Mouse (Mus musculus): Measurements from ENCODE around the gene Ano8. TPM values are rescaled to one million over a fixed set of nuclear protein-coding genes. Genes with fewer than 3 reads are reported as not detected.
A peak's percentile ranks its signal among the peaks of the same experiment; 100 is the strongest.

Gene Ano8
- polyA plus RNA-seq, 1 experiment from 2014 or later, result 1.6 TPM

GRCm38 (mm10) chr8:71516786-71517185 is 31.0 kb upstream of the Ano8 start:
- no peak overlapping the region for H3K9ac ChIP-seq
- H3K4me2 ChIP-seq, result no peak overlapping the region
- no peak for ATAC-seq (ENCODE audit: borderline replicate concordance, extremely low read depth, low FRiP score, low TSS enrichment)
- whole genome bisulfite sequencing, result 3% methylated on average over 6 of the region's 6 CpGs
- no peak overlapping the region for H3K4me3 ChIP-seq
- no peak overlapping the region for H3K27ac ChIP-seq
- no peaks in the 10 kb centered on the region for H3K9me3 ChIP-seq
- H3K4me1 ChIP-seq, result peaks cover 30% of the 10 kb centered on the region
- 0 out of 2 replicates have a peak, but pooled peaks cover under 1% of the 10 kb centered on the region for H3K27me3 ChIP-seq
- no peaks in the 10 kb centered on the region for H3K36me3 ChIP-seq

- 67% methylated on average over 5 of the region's 5 CpGs for WGBS
- Histone ChIP-seq H3K4me3 (no peak overlapping the region), H3K4me1 (peaks cover 28% of the 10 kb centered on the region), H3K9ac (no peak overlapping the region), H3K36me3 (no peaks in the 10 kb centered on the region), H3K9me3 (no peaks in the 10 kb centered on the region), H3K27ac (no peak overlapping the region), H3K4me2 (no peak overlapping the region), H3K27me3 (peaks cover 11% of the 10 kb centered on the region; the same call in 1 of the 2 replicates)
- ATAC-seq (ENCODE audit: borderline replicate concordance, extremely low read depth, low FRiP score, low TSS enrichment), result no peak
Observed at GRCm38 (mm10) chr8:71515043-71515442, 29.3 kb upstream of the Ano8 start.

GRCm38 (mm10) chr8:71513018-71513754 is 27.4 kb upstream of the Ano8 start:
- Histone ChIP-seq H3K9me3 (no peaks in the 10 kb centered on the region), H3K36me3 (no peaks in the 10 kb centered on the region), H3K27me3 (peaks cover 26% of the 10 kb centered on the region), H3K4me1 (peaks cover 28% of the 10 kb centered on the region), H3K9ac (no peak overlapping the region), H3K27ac (peak overlapping the region; percentile 55), H3K4me2 (no peak overlapping the region), H3K4me3 (no peak overlapping the region)
- WGBS, result 63% methylated on average over 15 of the region's 15 CpGs
- ATAC-seq (ENCODE audit: borderline replicate concordance, extremely low read depth, low FRiP score, low TSS enrichment), result no peak

GRCm38 (mm10) chr8:71511644-71512043 is 25.9 kb upstream of the Ano8 start, which contains the start of gene Plvap:
Gene Plvap (minus strand): TSS chr8:71511752.
- 20% methylated on average over 14 of the region's 14 CpGs for WGBS
- peaks cover 42% of the 10 kb centered on the region for H3K27me3 ChIP-seq
- ATAC-seq (ENCODE audit: borderline replicate concordance, extremely low read depth, low FRiP score, low TSS enrichment), result peak; percentile 28; the same call in 1 of the 2 replicates
- H3K9ac ChIP-seq, result 0 out of 2 replicates have a peak within 1 kb of the TSS, but pooled peaks have one; percentile 10
- no peaks in the 10 kb centered on the region for H3K36me3 ChIP-seq
- no peaks in the 10 kb centered on the region for H3K9me3 ChIP-seq
- peak within 1 kb of the TSS; percentile 44 for H3K4me2 ChIP-seq
- peak within 1 kb of the TSS; percentile 55 for H3K27ac ChIP-seq
- peak within 1 kb of the TSS; percentile 35 for H3K4me3 ChIP-seq
- H3K4me1 ChIP-seq, result peaks cover 29% of the 10 kb centered on the region

- H3K9me3 ChIP-seq, result no peaks in the 10 kb centered on the region
- peak overlapping the region; percentile 35; the same call in 1 of the 2 replicates for H3K4me3 ChIP-seq
- peak overlapping the region; percentile 44 for H3K4me2 ChIP-seq
- WGBS, result 67% methylated on average over 2 of the region's 2 CpGs
- ATAC-seq (ENCODE audit: borderline replicate concordance, extremely low read depth, low FRiP score, low TSS enrichment), result no peak
- no peak overlapping the region for H3K9ac ChIP-seq
- H3K27me3 ChIP-seq, result peaks cover 48% of the 10 kb centered on the region
- H3K27ac ChIP-seq, result no peak overlapping the region
- H3K4me1 ChIP-seq, result peaks cover 30% of the 10 kb centered on the region
- H3K36me3 ChIP-seq, result no peaks in the 10 kb centered on the region
Observed at GRCm38 (mm10) chr8:71509316-71509715, 23.6 kb upstream of the Ano8 start.

GRCm38 (mm10) chr8:71507589-71508104 is 21.9 kb upstream of the Ano8 start:
- no peak overlapping the region for H3K9ac ChIP-seq
- H3K27ac ChIP-seq, result no peak overlapping the region
- peaks cover 26% of the 10 kb centered on the region for H3K4me1 ChIP-seq
- WGBS, result under 1% methylated on average over 61 of the region's 61 CpGs
- H3K27me3 ChIP-seq, result peaks cover 48% of the 10 kb centered on the region
- H3K4me3 ChIP-seq, result peak overlapping the region; percentile 39
- peak; percentile 67 for ATAC-seq (ENCODE audit: borderline replicate concordance, extremely low read depth, low FRiP score, low TSS enrichment)
- H3K9me3 ChIP-seq, result no peaks in the 10 kb centered on the region
- no peaks in the 10 kb centered on the region for H3K36me3 ChIP-seq
- peak overlapping the region; percentile 58 for H3K4me2 ChIP-seq

GRCm38 (mm10) chr8:71505979-71506378 is 20.2 kb upstream of the Ano8 start:
- 74% methylated on average over 4 of the region's 4 CpGs for WGBS
- no peaks in the 10 kb centered on the region for H3K36me3 ChIP-seq
- no peak overlapping the region for H3K4me2 ChIP-seq
- peaks cover 18% of the 10 kb centered on the region for H3K4me1 ChIP-seq
- no peaks in the 10 kb centered on the region for H3K9me3 ChIP-seq
- H3K9ac ChIP-seq, result no peak overlapping the region
- no peak overlapping the region for H3K27ac ChIP-seq
- H3K27me3 ChIP-seq, result peaks cover 40% of the 10 kb centered on the region
- no peak overlapping the region for H3K4me3 ChIP-seq
- no peak for ATAC-seq (ENCODE audit: borderline replicate concordance, extremely low read depth, low FRiP score, low TSS enrichment)

- Histone ChIP-seq H3K27me3 (peaks cover 39% of the 10 kb centered on the region), H3K4me2 (no peak overlapping the region), H3K9me3 (no peaks in the 10 kb centered on the region), H3K4me3 (no peak overlapping the region), H3K4me1 (peaks cover 18% of the 10 kb centered on the region), H3K27ac (no peak overlapping the region), H3K9ac (no peak overlapping the region), H3K36me3 (no peaks in the 10 kb centered on the region)
- WGBS, result 86% methylated on average over 4 of the region's 4 CpGs
- ATAC-seq (ENCODE audit: borderline replicate concordance, extremely low read depth, low FRiP score, low TSS enrichment), result no peak
Observed at GRCm38 (mm10) chr8:71505326-71505725, 19.6 kb upstream of the Ano8 start.

- no peak overlapping the region for H3K4me2 ChIP-seq
- 0 out of 2 replicates have a peak overlapping the region, but pooled peaks have one; percentile 2 for H3K27ac ChIP-seq
- H3K36me3 ChIP-seq, result no peaks in the 10 kb centered on the region
- H3K9ac ChIP-seq, result no peak overlapping the region
- no peak for ATAC-seq (ENCODE audit: borderline replicate concordance, extremely low read depth, low FRiP score, low TSS enrichment)
- peaks cover 23% of the 10 kb centered on the region for H3K4me1 ChIP-seq
- no peak overlapping the region for H3K4me3 ChIP-seq
- peaks cover 31% of the 10 kb centered on the region for H3K27me3 ChIP-seq
- H3K9me3 ChIP-seq, result no peaks in the 10 kb centered on the region
- WGBS, result 88% methylated on average over 4 of the region's 4 CpGs
Observed at GRCm38 (mm10) chr8:71504349-71504748, 18.6 kb upstream of the Ano8 start.

GRCm38 (mm10) chr8:71498816-71499690 is 13.3 kb upstream of the Ano8 start:
- Histone ChIP-seq H3K9me3 (no peaks in the 10 kb centered on the region), H3K4me3 (no peak overlapping the region), H3K27me3 (no peaks in the 10 kb centered on the region), H3K4me2 (peak overlapping the region; percentile 11; the same call in 1 of the 2 replicates), H3K4me1 (peaks cover 52% of the 10 kb centered on the region), H3K36me3 (peaks cover 2% of the 10 kb centered on the region; the same call in 1 of the 2 replicates), H3K27ac (peak overlapping the region; percentile 72), H3K9ac (no peak overlapping the region)
- WGBS, result 15% methylated on average over 16 of the region's 16 CpGs
- ATAC-seq (ENCODE audit: borderline replicate concordance, extremely low read depth, low FRiP score, low TSS enrichment), result peak; percentile 7

- Histone ChIP-seq H3K9me3 (no peaks in the 10 kb centered on the region), H3K9ac (peak overlapping the region; percentile 8; the same call in 1 of the 2 replicates), H3K4me1 (peaks cover 52% of the 10 kb centered on the region), H3K27ac (peak overlapping the region; percentile 72), H3K4me3 (no peak overlapping the region), H3K4me2 (peak overlapping the region; percentile 11; the same call in 1 of the 2 replicates), H3K36me3 (peaks cover 10% of the 10 kb centered on the region), H3K27me3 (no peaks in the 10 kb centered on the region)
- ATAC-seq (ENCODE audit: borderline replicate concordance, extremely low read depth, low FRiP score, low TSS enrichment), result 0 out of 2 replicates have a peak, but pooled peaks have one; percentile 7
- WGBS, result 18% methylated on average over 15 of the region's 15 CpGs
Observed at GRCm38 (mm10) chr8:71497881-71498501, 12.2 kb upstream of the Ano8 start.

Measured in lung, embryonic 15.5 days (tissue).